Mouse (Mus musculus) heart, embryonic 11.5 days (tissue): Measurements from ENCODE around the gene Rab15. TPM values are rescaled to one million over a fixed set of nuclear protein-coding genes. Genes with fewer than 3 reads are reported as not detected.
A peak's percentile ranks its signal among the peaks of the same experiment; 100 is the strongest.

Source experiments
- ATAC-seq: fragments of 200-750 bp; cut with Nextera tagmentation; replicated peaks from 2 replicates; pipeline ENCODE4 v1.8.0; 2017; ENCODE audit warnings: moderate library complexity; ENCODE audit not compliant: insufficient number of reproducible peaks, low FRiP score, low TSS enrichment
- H3K27ac ChIP-seq: fragments of 300-500 bp; sonication (generic); 2 replicates; pipeline ENCODE4 v1.5.1; 2014; ENCODE audit warnings: mild to moderate bottlenecking, low read depth, low read length
- H3K27me3 ChIP-seq: fragments of 300-500 bp; sonication (generic); 2 replicates; pipeline ENCODE4 v1.6.1; 2014; ENCODE audit warnings: mild to moderate bottlenecking, low read length, mixed read lengths; ENCODE audit not compliant: control insufficient read depth, insufficient read depth
- H3K36me3 ChIP-seq: fragments of 300-500 bp; sonication (generic); 2 replicates; pipeline ENCODE4 v1.6.1; 2014; ENCODE audit warnings: mild to moderate bottlenecking, low read length, moderate library complexity, mixed read lengths; ENCODE audit not compliant: control insufficient read depth, insufficient read depth
- H3K4me1 ChIP-seq: fragments of 300-500 bp; sonication (generic); 2 replicates; pipeline ENCODE4 v1.6.1; 2014; ENCODE audit warnings: low read length; ENCODE audit not compliant: control insufficient read depth, insufficient read depth
- H3K4me2 ChIP-seq: fragments of 300-500 bp; sonication (generic); 2 replicates; pipeline ENCODE4 v1.6.1; 2014; ENCODE audit warnings: mild to moderate bottlenecking, moderate library complexity
- H3K4me3 ChIP-seq: fragments of 300-500 bp; sonication (generic); 2 replicates; pipeline ENCODE4 v1.5.1; 2014; ENCODE audit warnings: low read depth, low read length
- H3K9ac ChIP-seq: fragments of 300-500 bp; sonication (generic); 2 replicates; pipeline ENCODE4 v1.6.1; 2014; ENCODE audit warnings: mild to moderate bottlenecking, low read depth, low read length, moderate library complexity
- H3K9me3 ChIP-seq: fragments of 300-500 bp; sonication (generic); replicated peaks from 2 replicates; pipeline ENCODE4 v1.6.1; 2016; ENCODE audit warnings: low read length; ENCODE audit not compliant: control insufficient read depth
- WGBS: fragments of 180-500 bp; shearing (Covaris S2); extraction: QIAGEN DNeasy Blood & Tissue Kit; methylation state at CpG from one replicate; pipeline ENCODE4 v1.1.7; 2014; ENCODE audit not compliant: insufficient replicate concordance; 5-methylcytosine and 5-hydroxymethylcytosine counted together
- polyA plus RNA-seq: library from polyadenylated mRNA; unstranded; fragments of >200 nt; fragmentation: Nextera tagmentation; extraction: Ambion mirVana; gene quantifications from 2 replicates; pipeline ENCODE4 v1.2.1, GENCODE M21; 2014

The Rab15 gene
- polyA plus RNA-seq, 1 experiment from 2014 or later, result 1.5 TPM

DNA sequence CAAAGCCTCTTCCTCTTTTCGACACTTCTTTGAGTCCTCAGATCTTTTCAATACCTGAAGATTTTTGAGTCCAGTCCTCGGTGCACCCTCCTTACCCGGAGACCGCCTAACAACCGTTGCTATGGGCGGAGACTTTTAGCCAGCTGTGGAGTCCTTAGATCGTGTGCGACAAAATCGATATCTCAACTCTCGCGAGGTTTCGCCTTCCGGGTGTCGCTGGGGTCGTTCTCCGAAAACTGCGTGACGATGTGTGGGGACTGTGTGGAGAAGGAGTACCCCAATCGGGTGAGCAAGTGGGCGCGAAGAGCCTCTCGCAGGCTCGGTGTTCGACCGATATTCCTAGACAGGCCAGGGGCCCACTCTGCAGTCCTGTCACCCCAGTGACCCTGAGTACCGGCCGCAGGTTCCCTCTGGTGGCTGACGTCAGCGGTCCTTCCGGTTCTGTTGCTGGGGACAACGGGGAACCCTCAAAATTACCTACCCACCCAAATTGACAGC lies 57.3 kb downstream of the Rab15 start, which contains the start of the genes Churc1 and Fntb:
TSS of gene Churc1 (plus strand) at position 185 of the 498 bp plus-strand sequence.
TSS of gene Fntb (plus strand) at position 236 of the 498 bp plus-strand sequence.
- Histone ChIP-seq H3K4me1 (peaks cover 5% of the 10 kb centered on the region; the same call in 1 of the 2 replicates), H3K4me2 (peak within 1 kb of the TSS; percentile 78), H3K9ac (peak within 1 kb of the TSS; percentile 92), H3K36me3 (no peaks in the 10 kb centered on the region), H3K4me3 (peak within 1 kb of the TSS; percentile 81), H3K27me3 (no peaks in the 10 kb centered on the region), H3K27ac (peak within 1 kb of the TSS; percentile 79), H3K9me3 (no peaks in the 10 kb centered on the region)
- under 1% methylated on average over 31 of the region's 31 CpGs for WGBS
- ATAC-seq, result peak; percentile 94

DNA sequence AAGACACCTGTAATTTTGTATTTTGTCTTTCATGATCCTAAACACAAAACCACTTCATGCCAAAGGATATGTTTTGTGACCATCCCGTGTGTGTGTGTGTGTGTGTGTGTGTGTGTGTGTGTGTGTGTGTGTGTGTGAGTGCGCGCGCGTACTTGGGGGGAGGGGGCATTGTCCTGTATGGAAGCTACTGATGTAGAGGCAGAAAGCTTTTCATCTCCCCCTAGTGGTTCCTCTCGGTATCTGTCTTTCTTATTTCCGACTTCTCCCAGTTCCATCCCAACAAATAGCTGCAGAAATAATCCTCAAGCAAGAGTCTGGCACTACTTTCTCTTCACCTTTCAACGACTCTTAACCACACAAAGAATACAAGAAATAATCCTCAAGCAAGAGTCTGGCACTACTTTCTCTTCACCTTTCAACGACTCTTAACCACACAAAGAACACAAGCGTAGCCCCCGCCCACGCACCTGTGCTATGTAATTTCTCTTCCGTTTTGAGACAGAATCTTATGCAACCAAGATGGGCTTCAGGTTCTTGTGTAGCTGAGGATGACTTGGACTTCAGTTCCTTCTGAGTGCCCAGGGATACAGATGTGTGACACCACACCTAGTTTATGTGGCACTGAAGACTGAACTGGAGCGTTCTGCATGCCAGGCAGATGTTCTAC lies 69.9 kb downstream of the Rab15 start:
- no peak overlapping the region for H3K4me2 ChIP-seq
- H3K4me1 ChIP-seq, result no peaks in the 10 kb centered on the region
- H3K9me3 ChIP-seq, result no peaks in the 10 kb centered on the region; the same call in 1 of the 2 replicates
- no peak overlapping the region for H3K27ac ChIP-seq
- ATAC-seq, result no peak
- no peak overlapping the region for H3K9ac ChIP-seq
- H3K36me3 ChIP-seq, result no peaks in the 10 kb centered on the region
- H3K27me3 ChIP-seq, result no peaks in the 10 kb centered on the region
- H3K4me3 ChIP-seq, result no peak overlapping the region
- 42% methylated on average over 14 of the region's 14 CpGs for WGBS

DNA sequence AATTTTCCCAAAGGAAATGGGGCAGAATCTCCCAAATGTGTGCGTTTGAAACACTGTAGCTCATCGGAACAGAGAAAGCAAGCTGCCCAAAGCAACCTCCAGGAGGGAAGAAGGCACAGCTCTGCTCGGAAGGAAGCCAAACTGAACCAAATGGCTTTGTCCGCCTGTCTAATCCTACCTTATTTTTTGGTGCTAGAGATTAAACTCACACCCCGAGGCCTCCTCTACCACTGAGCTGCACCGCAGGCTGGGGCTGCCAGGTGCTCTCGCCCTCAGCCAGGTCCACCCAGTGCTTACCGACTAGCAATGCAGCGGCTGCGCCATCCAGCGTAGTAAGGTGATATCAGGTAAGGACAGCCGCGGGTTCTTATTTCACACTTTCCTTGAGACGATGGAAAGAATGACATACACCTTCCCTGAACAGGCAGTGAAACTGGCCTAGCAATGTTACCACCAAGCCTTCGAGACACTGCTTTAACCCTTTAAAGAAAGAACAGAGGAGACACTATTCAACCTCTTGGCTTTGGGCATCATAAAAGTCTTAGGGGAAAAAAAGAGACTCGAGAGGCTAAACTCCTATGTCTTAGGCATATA lies 71.7 kb downstream of the Rab15 start:
- H3K4me1 ChIP-seq, result no peaks in the 10 kb centered on the region
- no peaks in the 10 kb centered on the region for H3K36me3 ChIP-seq
- H3K27me3 ChIP-seq, result no peaks in the 10 kb centered on the region
- H3K9me3 ChIP-seq, result no peaks in the 10 kb centered on the region; the same call in 1 of the 2 replicates
- ATAC-seq, result no peak
- H3K9ac ChIP-seq, result no peak overlapping the region
- H3K4me2 ChIP-seq, result no peak overlapping the region
- no peak overlapping the region for H3K27ac ChIP-seq
- WGBS, result 73% methylated on average over 16 of the region's 16 CpGs
- H3K4me3 ChIP-seq, result no peak overlapping the region

Other genes starting within 250 kb of the Rab15 start
- 15.7 and 17.0 TPM in 2 replicates for gene Sptb, start 112.4 kb downstream of the Rab15 start, polyA plus RNA-seq
- gene Churc1, start 57.4 kb downstream of the Rab15 start, polyA plus RNA-seq, result 146 and 148 TPM in 2 replicates
- gene Fntb, start 57.3 kb downstream of the Rab15 start, polyA plus RNA-seq, result 30.7 and 34.2 TPM in 2 replicates
- 0.36 TPM in 1 of 2 replicates, not detected in the other for gene Gpx2, start 27.4 kb downstream of the Rab15 start, polyA plus RNA-seq
- gene Max, start 139.3 kb upstream of the Rab15 start, polyA plus RNA-seq, result 13.6 and 26.4 TPM in 2 replicates